Mouse (Mus musculus) midbrain, postnatal 0 days (tissue): ENCODE measurements around the gene Synj2. TPM values are rescaled to one million over a fixed set of nuclear protein-coding genes. Genes with fewer than 3 reads are reported as not detected.
A peak's percentile ranks its signal among the peaks of the same experiment; 100 is the strongest.

ENCODE experiments used
- ATAC-seq: fragments of 200-750 bp; cut with Nextera tagmentation; 2 replicates; pipeline ENCODE4 v1.8.0; 2017; ENCODE audit warnings: moderate number of reproducible peaks, mild to moderate bottlenecking, moderate TSS enrichment, moderate library complexity; ENCODE audit not compliant: low FRiP score
- DNase-seq: peaks from one replicate; pipeline ENCODE4 v3.0.0-alpha.2; 2015; ENCODE audit warnings: low spot score
- H3K27ac ChIP-seq: fragments of 300-500 bp; sonication (generic); 2 replicates; pipeline ENCODE4 v1.5.1; 2014; ENCODE audit warnings: low read depth, mild to moderate bottlenecking, low read length, mixed read lengths
- H3K27me3 ChIP-seq: fragments of 300-500 bp; sonication (generic); 2 replicates; pipeline ENCODE4 v1.6.1; 2014; ENCODE audit warnings: low read length, control low read depth, mixed read lengths; ENCODE audit not compliant: insufficient read depth
- H3K36me3 ChIP-seq: fragments of 300-500 bp; sonication (generic); 2 replicates; pipeline ENCODE4 v1.6.1; 2014; ENCODE audit warnings: low read length, control low read depth, mixed read lengths; ENCODE audit not compliant: insufficient read depth
- H3K4me1 ChIP-seq: fragments of 300-500 bp; sonication (generic); 2 replicates; pipeline ENCODE4 v1.6.1; 2014; ENCODE audit warnings: mild to moderate bottlenecking, control low read depth, antibody characterized with exemption, low read length, mixed read lengths; ENCODE audit not compliant: insufficient read depth
- H3K4me2 ChIP-seq: fragments of 300-500 bp; sonication (generic); 2 replicates; pipeline ENCODE4 v1.6.1; 2014; ENCODE audit warnings: low read depth, mild to moderate bottlenecking, low read length, mixed read lengths; ENCODE audit not compliant: poor library complexity, severe bottlenecking
- H3K4me3 ChIP-seq: fragments of 300-500 bp; sonication (generic); 2 replicates; pipeline ENCODE4 v1.5.1; 2014; ENCODE audit warnings: low read depth, mild to moderate bottlenecking, low read length, moderate library complexity
- H3K9ac ChIP-seq: fragments of 300-500 bp; sonication (generic); replicated peaks from 2 replicates; pipeline ENCODE4 v1.6.1; 2014; ENCODE audit warnings: mild to moderate bottlenecking, low read length, moderate library complexity, mixed read lengths; ENCODE audit not compliant: poor library complexity, severe bottlenecking
- H3K9me3 ChIP-seq: fragments of 300-500 bp; sonication (generic); 2 replicates; pipeline ENCODE4 v1.6.1; 2016; ENCODE audit warnings: low read length, control low read depth
- CTCF ChIP-seq: IDR thresholded peaks from 2 replicates; pipeline ENCODE4 v1.5.1; 2016; ENCODE audit warnings: antibody characterized with exemption, mild to moderate bottlenecking
- WGBS: fragments of 180-500 bp; shearing (Covaris S2); extraction: QIAGEN DNeasy Blood & Tissue Kit; methylation state at CpG from one replicate; pipeline ENCODE4 v1.1.7; 2014; 5-methylcytosine and 5-hydroxymethylcytosine counted together
- polyA plus RNA-seq: library from polyadenylated mRNA; unstranded; fragments of >200 nt; fragmentation: Nextera tagmentation; extraction: Ambion mirVana; gene quantifications from 2 replicates; pipeline ENCODE4 v1.2.1, GENCODE M21; 2015
- total RNA-seq: library from RNA; depleted of rRNA; stranded (reverse); fragments of >200 nt; gene quantifications from 2 replicates; pipeline ENCODE4 v1.2.3, GENCODE M21; 2014

The Synj2 gene
- total and polyA plus RNA-seq, 2 experiments from 2014 or later = 2.3 to 3.1 TPM

GRCm38 (mm10) chr17:5977921-5978504 is 36.9 kb downstream of the Synj2 start:
- H3K9ac ChIP-seq = no peak overlapping the region
- no peak for TF ChIP-seq CTCF
- H3K27me3 ChIP-seq = no peaks in the 10 kb centered on the region
- H3K4me3 ChIP-seq = no peak overlapping the region
- H3K4me1 ChIP-seq = no peaks in the 10 kb centered on the region
- 67% methylated on average over 8 of the region's 8 CpGs for WGBS
- no peaks in the 10 kb centered on the region for H3K36me3 ChIP-seq
- no peak overlapping the region for H3K4me2 ChIP-seq
- ATAC-seq (no peak), DNase-seq (no peak)
- no peaks in the 10 kb centered on the region for H3K9me3 ChIP-seq
- no peak overlapping the region for H3K27ac ChIP-seq

GRCm38 (mm10) chr17:5978505-5979077 is 37.5 kb downstream of the Synj2 start:
- Histone ChIP-seq H3K4me2 (no peak overlapping the region), H3K4me3 (no peak overlapping the region), H3K9me3 (no peaks in the 10 kb centered on the region), H3K27me3 (no peaks in the 10 kb centered on the region), H3K4me1 (no peaks in the 10 kb centered on the region), H3K36me3 (no peaks in the 10 kb centered on the region), H3K9ac (no peak overlapping the region), H3K27ac (no peak overlapping the region)
- DNase-seq (no peak), ATAC-seq (no peak)
- no peak for TF ChIP-seq CTCF
- 76% methylated on average over 10 of the region's 10 CpGs for WGBS

GRCm38 (mm10) chr17:5980860-5981259 is 39.8 kb downstream of the Synj2 start:
- DNase-seq (no peak), ATAC-seq (no peak)
- Histone ChIP-seq H3K27me3 (no peaks in the 10 kb centered on the region), H3K9ac (no peak overlapping the region), H3K4me2 (no peak overlapping the region), H3K4me3 (no peak overlapping the region), H3K4me1 (no peaks in the 10 kb centered on the region), H3K9me3 (no peaks in the 10 kb centered on the region), H3K36me3 (no peaks in the 10 kb centered on the region), H3K27ac (no peak overlapping the region)
- 45% methylated on average over 6 of the region's 6 CpGs for WGBS
- peak; percentile 56 for TF ChIP-seq CTCF

- no peak for TF ChIP-seq CTCF
- WGBS = 82% methylated on average over 6 of the region's 6 CpGs
- Histone ChIP-seq H3K4me1 (no peaks in the 10 kb centered on the region), H3K36me3 (no peaks in the 10 kb centered on the region), H3K27me3 (no peaks in the 10 kb centered on the region), H3K9me3 (no peaks in the 10 kb centered on the region), H3K27ac (no peak overlapping the region), H3K4me3 (no peak overlapping the region), H3K4me2 (no peak overlapping the region), H3K9ac (no peak overlapping the region)
- ATAC-seq = no peak
- DNase-seq = no peak
Measured at GRCm38 (mm10) chr17:5983150-5983549, 42.1 kb downstream of the Synj2 start.

- ATAC-seq = no peak
- no peak for TF ChIP-seq CTCF
- no peak overlapping the region for H3K27ac ChIP-seq
- H3K36me3 ChIP-seq = no peaks in the 10 kb centered on the region
- no peak for DNase-seq
- no peaks in the 10 kb centered on the region for H3K9me3 ChIP-seq
- no peaks in the 10 kb centered on the region for H3K27me3 ChIP-seq
- no peak overlapping the region for H3K4me3 ChIP-seq
- H3K4me2 ChIP-seq = no peak overlapping the region
- 62% methylated on average over 6 of the region's 6 CpGs for WGBS
- H3K4me1 ChIP-seq = no peaks in the 10 kb centered on the region
- H3K9ac ChIP-seq = no peak overlapping the region
Measured at GRCm38 (mm10) chr17:5983901-5984300, 42.8 kb downstream of the Synj2 start.

- no peak for DNase-seq
- Histone ChIP-seq H3K27me3 (no peaks in the 10 kb centered on the region), H3K9ac (no peak overlapping the region), H3K4me2 (no peak overlapping the region), H3K4me3 (no peak overlapping the region), H3K4me1 (no peaks in the 10 kb centered on the region), H3K36me3 (no peaks in the 10 kb centered on the region), H3K9me3 (no peaks in the 10 kb centered on the region), H3K27ac (no peak overlapping the region)
- TF ChIP-seq CTCF = no peak
- WGBS = 80% methylated on average over 12 of the region's 13 CpGs
- ATAC-seq = no peak
Measured at GRCm38 (mm10) chr17:5984700-5985231, 43.7 kb downstream of the Synj2 start.
